Mouse (Mus musculus) intestine, postnatal 0 days (tissue): ENCODE measurements around the gene Gm5458. TPM values are rescaled to one million over a fixed set of nuclear protein-coding genes. Genes with fewer than 3 reads are reported as not detected.
"Not testable (repeated sequence)": the region's sequence is repeated elsewhere in the genome, so short reads cannot be mapped to it uniquely, and the experiment has no call there.

Source experiments
- ATAC-seq: fragments of 200-750 bp; cut with Nextera tagmentation; 2 replicates; pipeline ENCODE4 v1.8.0; 2017; ENCODE audit warnings: mild to moderate bottlenecking, moderate TSS enrichment, moderate library complexity
- H3K27ac ChIP-seq: fragments of 300-500 bp; sonication (generic); 2 replicates; pipeline ENCODE4 v1.5.1; 2014; ENCODE audit warnings: mild to moderate bottlenecking, low read depth, low read length, moderate library complexity
- H3K27me3 ChIP-seq: fragments of 300-500 bp; sonication (generic); replicated peaks from 2 replicates; pipeline ENCODE4 v1.6.1; 2014; ENCODE audit warnings: low read length, mixed read lengths; ENCODE audit not compliant: control insufficient read depth, insufficient read depth
- H3K36me3 ChIP-seq: fragments of 300-500 bp; sonication (generic); 2 replicates; pipeline ENCODE4 v1.6.1; 2014; ENCODE audit warnings: mild to moderate bottlenecking, moderate library complexity; ENCODE audit not compliant: control insufficient read depth, insufficient read depth
- H3K4me1 ChIP-seq: fragments of 300-500 bp; sonication (generic); replicated peaks from 2 replicates; pipeline ENCODE4 v1.6.1; 2014; ENCODE audit warnings: antibody characterized with exemption, low read length, mixed read lengths; ENCODE audit not compliant: control insufficient read depth, insufficient read depth
- H3K4me2 ChIP-seq: fragments of 300-500 bp; sonication (generic); replicated peaks from 2 replicates; pipeline ENCODE4 v1.6.1; 2014; ENCODE audit warnings: low read depth, mild to moderate bottlenecking, moderate library complexity
- H3K4me3 ChIP-seq: fragments of 300-500 bp; sonication (generic); 2 replicates; pipeline ENCODE4 v1.5.1; 2014; ENCODE audit warnings: low read depth, low read length
- H3K9ac ChIP-seq: fragments of 300-500 bp; sonication (generic); 2 replicates; pipeline ENCODE4 v1.6.1; 2014; ENCODE audit warnings: mild to moderate bottlenecking, low read depth, low read length
- H3K9me3 ChIP-seq: fragments of 300-500 bp; sonication (generic); 2 replicates; pipeline ENCODE4 v1.6.1; 2016; ENCODE audit warnings: mixed run types; ENCODE audit not compliant: control insufficient read depth
- CTCF ChIP-seq: sonication (generic); IDR thresholded peaks from 2 replicates; pipeline ENCODE4 v1.5.1; 2016; ENCODE audit warnings: low read depth, mild to moderate bottlenecking, control low read depth, antibody characterized with exemption, moderate library complexity
- WGBS: fragments of 180-500 bp; shearing (Covaris S2); extraction: QIAGEN DNeasy Blood & Tissue Kit; methylation state at CpG from one replicate; pipeline ENCODE4 v1.1.7; 2014; 5-methylcytosine and 5-hydroxymethylcytosine counted together
- polyA plus RNA-seq: library from polyadenylated mRNA; unstranded; fragments of >200 nt; fragmentation: Nextera tagmentation; extraction: Ambion mirVana; gene quantifications from 2 replicates; pipeline ENCODE4 v1.2.1, GENCODE M21; 2015

Gm5458 gene
- polyA plus RNA-seq = not detected in 2 replicates

DNA sequence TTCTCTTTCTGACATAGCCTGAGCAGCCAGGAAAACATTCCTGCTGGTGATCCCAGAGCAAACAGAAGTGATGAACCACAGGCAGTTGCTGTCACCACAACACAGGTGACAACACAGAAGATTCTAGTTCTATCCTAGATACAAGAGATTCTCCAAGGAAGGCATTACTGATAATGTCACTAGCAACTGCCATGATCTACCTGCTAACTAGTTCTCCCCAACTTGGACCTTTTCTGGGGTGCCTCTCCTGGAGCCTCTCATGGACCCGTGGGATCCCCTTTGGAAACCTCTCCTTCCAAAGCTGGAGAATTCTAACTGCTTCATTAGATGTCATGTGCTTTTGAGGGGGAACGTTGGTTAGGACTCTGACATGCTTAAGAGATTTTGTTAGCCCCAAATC, at the start of gene Gm5458:
Gm5458 (minus strand) TSS at position 101 of the 400 bp plus-strand sequence.
- not testable (repeated sequence) for H3K4me2 ChIP-seq, H3K4me1 ChIP-seq, H3K9me3 ChIP-seq, H3K9ac ChIP-seq, H3K27ac ChIP-seq, H3K4me3 ChIP-seq, H3K27me3 ChIP-seq, ATAC-seq, H3K36me3 ChIP-seq
- WGBS = 89% methylated on average over 1 of the region's 2 CpGs

DNA sequence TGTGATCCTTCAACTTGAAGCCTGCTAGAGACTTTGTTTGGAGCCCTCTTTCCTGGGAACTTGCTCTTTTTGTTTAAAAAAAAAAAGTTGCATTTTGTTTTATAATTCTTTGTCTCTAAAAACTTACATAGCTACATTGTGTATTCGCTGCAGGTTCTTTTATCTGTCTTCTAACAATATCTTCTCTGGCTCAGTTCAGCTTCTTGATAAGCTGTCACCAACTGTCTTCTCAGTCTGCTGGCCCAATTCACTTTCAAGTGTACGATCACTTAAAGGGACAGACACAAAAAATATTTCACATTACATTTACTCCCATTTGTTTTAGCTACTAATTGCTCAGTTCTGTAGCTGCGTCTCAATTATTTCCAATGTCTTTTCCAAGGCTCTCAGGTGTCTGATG, 43.9 kb upstream of the Gm5458 start:
- no peak for ATAC-seq
- H3K4me1 ChIP-seq = no peaks in the 10 kb centered on the region
- H3K4me3 ChIP-seq = no peak overlapping the region
- H3K4me2 ChIP-seq = no peak overlapping the region
- H3K9ac ChIP-seq = no peak overlapping the region
- H3K27me3 ChIP-seq = no peaks in the 10 kb centered on the region
- WGBS = 72% methylated on average over 3 of the region's 3 CpGs
- no peak overlapping the region for H3K27ac ChIP-seq
- TF ChIP-seq CTCF = no peak
- H3K36me3 ChIP-seq = no peaks in the 10 kb centered on the region
- no peaks in the 10 kb centered on the region for H3K9me3 ChIP-seq

DNA sequence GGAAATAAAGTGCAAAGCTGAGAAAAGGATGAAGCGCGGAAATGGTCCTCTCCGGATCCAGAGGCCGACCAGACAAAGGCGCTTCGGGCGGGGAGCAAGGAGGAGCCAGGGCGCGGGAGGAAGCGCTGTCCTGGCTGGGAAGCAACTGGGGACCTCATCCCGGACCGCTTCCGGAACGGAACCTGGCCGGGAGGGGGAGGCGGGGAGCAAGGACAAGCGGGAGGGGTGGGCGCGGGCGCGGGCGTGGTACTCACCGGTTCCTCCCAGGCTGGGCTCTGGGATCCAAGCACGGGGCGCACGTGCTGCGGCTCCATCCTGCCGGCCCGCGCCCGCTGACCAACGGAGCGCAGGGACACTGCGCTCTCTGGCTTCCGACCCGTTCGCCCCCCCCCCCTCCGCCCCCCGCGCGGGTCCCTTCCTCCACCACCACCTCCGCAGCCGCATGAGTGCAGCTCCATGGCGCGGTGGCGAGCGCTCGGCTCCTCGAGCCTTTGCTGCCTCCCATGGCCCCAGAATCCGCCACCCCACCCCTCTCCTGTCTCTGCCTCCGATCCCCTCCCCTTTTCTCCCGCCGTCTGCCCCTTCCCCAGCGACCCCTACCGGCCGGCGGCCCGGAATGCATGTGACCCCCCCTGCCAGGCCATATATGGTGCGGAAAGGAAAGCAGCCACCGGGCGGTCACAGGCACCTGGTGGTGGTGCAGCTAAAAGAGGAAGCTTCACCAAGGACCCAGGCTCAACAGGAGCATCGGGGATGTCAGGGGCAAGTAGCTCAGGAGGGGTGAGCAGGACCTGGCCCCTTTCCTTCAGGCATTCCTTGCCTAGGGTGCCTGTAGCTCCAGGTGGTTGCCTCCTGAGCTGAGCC, 17.3 kb downstream of the Gm5458 start, which contains the start of gene Gm2237:
Gm2237 (minus strand) TSS at position 332 of the 864 bp plus-strand sequence.
- Histone ChIP-seq H3K4me3 (peak within 1 kb of the TSS; percentile 30), H3K4me2 (peak within 1 kb of the TSS; percentile 64)
- ATAC-seq, H3K9ac ChIP-seq, H3K27ac ChIP-seq, H3K36me3 ChIP-seq, H3K4me1 ChIP-seq, H3K9me3 ChIP-seq, H3K27me3 ChIP-seq: not testable (repeated sequence)
- TF ChIP-seq CTCF = peak; percentile 25; the same call in 1 of the 2 replicates
- WGBS = 0% methylated on average over 12 of the region's 62 CpGs

DNA sequence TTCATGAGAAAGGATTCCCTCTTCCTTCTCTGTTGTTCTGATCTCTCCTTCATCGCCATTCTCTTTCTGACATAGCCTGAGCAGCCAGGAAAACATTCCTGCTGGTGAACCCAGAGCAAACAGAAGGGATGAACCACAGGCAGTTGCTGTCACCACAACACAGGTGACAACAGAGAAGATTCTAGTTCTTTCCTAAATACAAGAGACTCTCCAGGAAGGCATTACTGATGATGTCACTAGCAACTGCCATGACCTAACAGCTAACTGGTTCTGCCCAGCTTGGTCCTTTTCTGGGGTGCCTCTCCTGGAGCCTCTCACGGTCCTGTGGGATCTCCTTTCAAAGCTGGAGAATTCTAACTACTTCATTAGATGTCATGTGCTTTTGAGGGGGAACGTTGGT, 52.5 kb downstream of the Gm5458 start, which contains the start of gene Gm2244:
Gm2244 (minus strand) TSS at position 101 of the 400 bp plus-strand sequence.
- not testable (repeated sequence) for H3K27ac ChIP-seq, H3K9ac ChIP-seq, ATAC-seq, H3K36me3 ChIP-seq, H3K4me2 ChIP-seq, H3K27me3 ChIP-seq, H3K9me3 ChIP-seq, H3K4me1 ChIP-seq, H3K4me3 ChIP-seq
- WGBS = 100% methylated on average over 1 of the region's 3 CpGs

Other genes starting within 250 kb of the Gm5458 start
- 0.98 TPM in 1 of 2 replicates, not detected in the other for gene Gm21738, start 183.7 kb downstream of the Gm5458 start, polyA plus RNA-seq
- 0.20 and 0.22 TPM in 2 replicates for gene Gm2244, start 52.6 kb downstream of the Gm5458 start, polyA plus RNA-seq
- 0.72 and 0.83 TPM in 2 replicates for gene Gm2237, start 17.4 kb downstream of the Gm5458 start, polyA plus RNA-seq
- gene Nid2, start 148.7 kb upstream of the Gm5458 start, polyA plus RNA-seq = 20.0 and 21.8 TPM in 2 replicates
- gene Rtraf, start 221.2 kb upstream of the Gm5458 start, polyA plus RNA-seq = 209 TPM in 2 replicates